Mouse (Mus musculus): ENCODE results near the gene Gm47969.

- no peak for TF ChIP-seq FLI1 (IDR thresholded peaks at IDR 0.05; ENCODE audit: low read length)
- TF ChIP-seq GATA1 (IDR thresholded peaks at IDR 0.05; ENCODE audit: borderline replicate concordance, low read length) = no peak
These were observed 12.2 kb upstream of the Gm47969 start for GRCm38 (mm10) chr1:83032508-83032907.

Measured in megakaryocyte, embryonic 14.5 days (primary cell).